Mouse (Mus musculus) lung, postnatal 4 days (tissue): ENCODE measurements at regions not wholly inside any gene's neighbourhood (a gene's known extent, or its start where the extent isn't known, plus 50 kb on each side); places are given as distances from the start of the nearest gene placed in this dataset.
"Not testable (repeated sequence)": the region's sequence is repeated elsewhere in the genome, so short reads cannot be mapped to it uniquely, and the experiment has no call there.

Experiments used
- DNase-seq, 2 experiments: peaks; one replicate each; pipeline ENCODE4 v3.0.0; 2021

GRCm38 (mm10) chr6:143437367-143438271 lies 270.6 kb downstream of the Etnk1 start:
- no peak for DNase-seq

- DNase-seq, result no peak
These were observed 271.2 kb downstream of the Etnk1 start for GRCm38 (mm10) chr6:143438272-143438591.

GRCm38 (mm10) chr6:143439484-143439883 lies 272.5 kb downstream of the Etnk1 start:
- DNase-seq, result no peak

GRCm38 (mm10) chr6:143440237-143440950 lies 273.4 kb downstream of the Etnk1 start:
- DNase-seq, result no peak

- DNase-seq, result no peak
These were observed 275.3 kb downstream of the Etnk1 start for GRCm38 (mm10) chr6:143442361-143442760.

GRCm38 (mm10) chr6:143443446-143443845 lies 276.4 kb downstream of the Etnk1 start:
- DNase-seq, result no peak

- no peak for DNase-seq
These were observed 277.8 kb downstream of the Etnk1 start for GRCm38 (mm10) chr6:143444782-143445181.

GRCm38 (mm10) chr6:143445834-143446552 lies 279.0 kb downstream of the Etnk1 start:
- DNase-seq, result no peak

- no peak for DNase-seq
These were observed 280.0 kb downstream of the Etnk1 start for GRCm38 (mm10) chr6:143447060-143447459.

- no peak for DNase-seq
These were observed 282.1 kb downstream of the Etnk1 start for GRCm38 (mm10) chr6:143449071-143449470.

GRCm38 (mm10) chr6:143451869-143452268 lies 284.8 kb downstream of the Etnk1 start:
- peak in 1 of 2 experiments; percentile 36 for DNase-seq

GRCm38 (mm10) chr6:143454695-143455218 lies 287.7 kb downstream of the Etnk1 start:
- no peak for DNase-seq

- DNase-seq, result peak in 1 of 2 experiments; percentile 23
These were observed 298.0 kb downstream of the Etnk1 start for GRCm38 (mm10) chr6:143464907-143465537.

GRCm38 (mm10) chr6:143472676-143473075 lies 305.7 kb downstream of the Etnk1 start:
- DNase-seq, result not testable (repeated sequence)

GRCm38 (mm10) chr6:143474396-143474795 lies 307.4 kb downstream of the Etnk1 start:
- DNase-seq, result no peak

- DNase-seq, result peak; percentile 7 to 58
These were observed 308.3 kb downstream of the Etnk1 start for GRCm38 (mm10) chr6:143475296-143475695.

- DNase-seq, result no peak
These were observed 310.4 kb downstream of the Etnk1 start for GRCm38 (mm10) chr6:143477396-143477795.

GRCm38 (mm10) chr6:143479239-143479638 lies 312.2 kb downstream of the Etnk1 start:
- no peak for DNase-seq

- no peak for DNase-seq
These were observed 312.8 kb downstream of the Etnk1 start for GRCm38 (mm10) chr6:143479701-143480388.

- no peak for DNase-seq
These were observed 315.3 kb downstream of the Etnk1 start for GRCm38 (mm10) chr6:143482272-143482671.

GRCm38 (mm10) chr6:143482868-143483267 lies 315.8 kb downstream of the Etnk1 start:
- no peak for DNase-seq

GRCm38 (mm10) chr6:143484941-143485340 lies 317.9 kb downstream of the Etnk1 start:
- no peak for DNase-seq
